Mouse (Mus musculus) c-Kit-positive CD71-positive TER-119-positive erythroid progenitor cells, embryonic 14.5 days (primary cell): ENCODE data around the gene Lama2.
"Not testable (repeated sequence)": the region's sequence is repeated elsewhere in the genome, so short reads cannot be mapped to it uniquely, and the experiment has no call there.

ENCODE experiments used
- DNase-seq: peaks from one replicate; pipeline ENCODE4 v3.0.0-alpha.2; 2013; ENCODE audit warnings: low spot score

The Lama2 gene

GRCm38 (mm10) chr10:27005716-27006115 lies 613.8 kb downstream of the Lama2 start:
- DNase-seq: no peak

- no peak for DNase-seq
These were observed 617.9 kb downstream of the Lama2 start for GRCm38 (mm10) chr10:27001554-27002178.

DNA sequence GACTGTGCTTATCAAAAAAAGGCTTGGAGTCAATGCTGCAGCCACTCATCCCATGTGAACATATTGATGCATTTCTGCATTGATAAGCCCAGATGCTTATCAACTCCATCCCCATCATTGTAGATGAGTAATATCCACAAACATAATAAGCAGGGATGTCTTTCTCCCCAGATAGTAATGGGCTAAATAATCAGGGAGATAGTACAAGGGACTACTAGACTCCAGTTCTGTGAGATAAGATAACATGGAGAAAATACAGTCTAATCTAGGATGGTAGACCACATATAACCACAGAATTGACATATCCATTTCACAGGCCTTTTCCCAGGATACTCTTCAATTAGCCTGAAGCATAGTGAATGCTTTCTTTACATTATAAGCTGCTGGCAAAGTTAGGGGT lies 622.9 kb downstream of the Lama2 start:
- DNase-seq: no peak

DNA sequence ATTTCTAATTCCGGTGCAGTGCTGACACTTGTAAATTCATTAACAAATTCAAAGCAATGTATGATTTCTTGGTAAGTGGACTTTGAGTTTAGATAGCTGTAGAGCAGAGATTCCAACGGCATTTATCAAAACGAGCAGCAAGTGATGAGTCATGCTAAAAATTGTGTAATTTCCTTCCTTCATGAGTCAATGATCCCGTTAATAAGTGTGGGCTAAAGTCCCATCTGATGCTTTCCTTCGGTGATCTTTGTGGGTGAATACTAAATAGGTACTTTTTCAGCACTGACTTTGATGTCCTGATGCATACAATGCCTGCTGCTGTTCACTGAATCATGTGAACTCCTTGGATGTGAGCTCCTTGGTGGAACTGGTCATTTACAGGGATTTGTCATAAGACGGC lies 623.6 kb downstream of the Lama2 start:
- no peak for DNase-seq

- peak; percentile 52 for DNase-seq
These were observed 624.2 kb downstream of the Lama2 start for GRCm38 (mm10) chr10:26995182-26995975.

DNA sequence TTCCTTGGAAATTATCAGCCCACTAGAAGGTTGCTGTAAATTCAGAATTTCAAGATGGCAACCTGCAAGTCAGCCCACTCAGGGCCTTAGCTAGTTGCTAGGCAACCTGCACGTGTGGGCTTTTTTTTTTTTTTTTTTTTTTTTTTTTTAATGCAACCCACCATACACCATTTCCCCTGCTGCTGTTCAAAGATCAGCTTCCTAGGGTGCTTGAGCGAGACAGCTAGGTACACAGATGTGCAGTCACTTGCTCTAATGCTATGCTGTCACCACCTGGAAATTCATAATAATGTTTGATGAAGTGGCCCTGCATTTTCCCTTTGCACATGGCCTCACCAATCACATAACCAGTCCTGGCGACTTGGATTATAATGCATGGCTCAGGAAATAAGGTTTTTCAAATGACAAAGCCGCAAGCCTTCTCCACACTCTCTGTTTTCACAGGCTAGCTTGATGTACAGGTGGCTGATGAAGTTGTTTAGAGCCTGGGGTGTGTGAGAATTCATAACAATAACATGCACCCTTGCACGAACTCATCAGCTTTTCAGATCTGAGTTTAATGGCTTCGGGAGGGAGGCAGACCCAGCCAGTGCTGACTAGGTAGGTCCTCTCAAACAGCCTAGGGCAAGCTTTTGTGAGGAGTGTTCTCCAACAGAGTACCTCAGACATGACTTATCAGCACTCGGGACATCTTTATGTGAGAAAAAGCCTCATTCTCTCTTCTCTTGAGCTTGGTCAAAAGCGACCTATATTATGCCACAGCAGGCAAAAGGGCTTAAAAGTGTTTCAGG lies 625.4 kb downstream of the Lama2 start:
- DNase-seq: no peak

GRCm38 (mm10) chr10:26985451-26985850 lies 634.1 kb downstream of the Lama2 start:
- DNase-seq: no peak

DNA sequence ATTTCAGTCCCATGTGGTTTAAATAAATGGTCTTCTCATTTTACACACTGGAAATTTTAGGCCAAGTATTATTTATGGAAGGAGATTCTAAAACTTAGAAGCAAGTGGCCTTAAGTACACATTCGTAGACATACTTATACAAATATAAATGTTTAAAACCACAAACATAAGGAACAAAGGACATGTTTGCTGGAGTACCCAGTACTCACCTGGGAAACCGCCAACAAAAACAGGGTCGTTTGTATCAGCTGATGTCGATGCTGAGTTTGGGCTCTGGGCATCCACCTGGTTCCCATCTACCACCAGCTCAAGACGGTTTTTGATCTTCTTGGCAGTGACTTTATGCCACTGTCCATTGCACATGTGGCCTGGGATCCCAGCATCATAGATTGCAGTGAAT lies 635.5 kb downstream of the Lama2 start:
- not testable (repeated sequence) for DNase-seq

DNA sequence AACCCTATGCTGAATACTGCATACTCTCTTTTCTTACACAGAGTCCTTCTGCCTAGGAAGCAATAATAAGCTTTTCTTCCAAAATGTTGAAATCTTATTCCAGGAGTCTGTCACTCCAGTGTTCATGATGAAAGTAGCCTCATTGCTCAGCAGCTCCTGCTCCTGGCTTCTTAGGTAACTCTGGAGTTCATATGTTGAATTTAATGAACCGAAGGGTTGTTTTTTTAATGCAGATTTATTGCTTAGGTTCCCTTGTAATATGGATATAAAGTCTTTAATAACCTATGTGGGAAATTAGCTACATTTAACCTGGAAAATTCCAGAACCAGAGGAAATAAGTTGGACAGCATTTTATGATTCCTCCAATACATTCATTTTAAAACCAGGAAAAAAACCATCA lies 636.0 kb downstream of the Lama2 start:
- DNase-seq: no peak

DNA sequence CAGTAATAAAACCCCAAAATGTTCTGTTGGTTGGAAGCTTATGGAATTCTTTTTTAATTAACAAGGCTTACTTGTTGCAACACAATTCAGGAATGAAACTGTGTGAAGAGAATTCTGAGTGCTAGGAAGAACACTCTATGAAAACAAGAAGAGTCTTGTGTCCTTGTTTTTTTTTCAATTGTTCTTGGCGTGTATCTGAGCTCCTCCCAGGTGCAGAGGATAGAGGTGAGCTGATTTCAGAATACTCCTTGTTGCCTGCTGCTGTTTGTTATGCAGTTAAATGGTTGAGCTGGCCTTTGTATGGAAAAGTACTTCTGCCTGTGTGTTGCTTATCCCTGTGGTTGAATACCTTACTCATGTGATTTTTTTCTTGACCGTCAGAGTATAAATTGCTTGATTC lies 636.9 kb downstream of the Lama2 start:
- DNase-seq: no peak

DNA sequence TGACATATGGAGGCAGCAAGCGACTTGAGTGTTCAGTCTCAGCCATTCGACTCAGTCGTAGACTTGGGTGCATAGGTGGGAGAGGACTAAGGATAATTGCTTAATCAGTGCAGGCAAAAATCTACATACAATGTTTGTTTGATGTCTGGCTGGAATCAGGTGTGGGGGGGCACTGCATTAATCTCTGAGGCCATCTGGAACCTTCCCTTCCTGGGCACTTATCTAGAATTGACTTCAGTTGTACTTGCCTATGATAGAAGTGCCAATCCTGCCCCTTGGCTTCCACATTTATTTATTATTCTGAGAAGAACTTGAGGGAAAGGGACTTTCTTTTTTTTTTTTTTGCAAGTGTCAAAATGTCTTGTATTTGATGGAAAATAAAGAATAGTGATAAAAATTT lies 644.2 kb downstream of the Lama2 start:
- DNase-seq: peak; percentile 45

GRCm38 (mm10) chr10:26974224-26974623 lies 645.3 kb downstream of the Lama2 start:
- peak; percentile 50 for DNase-seq

GRCm38 (mm10) chr10:26973575-26973974 lies 646.0 kb downstream of the Lama2 start:
- DNase-seq: no peak

DNA sequence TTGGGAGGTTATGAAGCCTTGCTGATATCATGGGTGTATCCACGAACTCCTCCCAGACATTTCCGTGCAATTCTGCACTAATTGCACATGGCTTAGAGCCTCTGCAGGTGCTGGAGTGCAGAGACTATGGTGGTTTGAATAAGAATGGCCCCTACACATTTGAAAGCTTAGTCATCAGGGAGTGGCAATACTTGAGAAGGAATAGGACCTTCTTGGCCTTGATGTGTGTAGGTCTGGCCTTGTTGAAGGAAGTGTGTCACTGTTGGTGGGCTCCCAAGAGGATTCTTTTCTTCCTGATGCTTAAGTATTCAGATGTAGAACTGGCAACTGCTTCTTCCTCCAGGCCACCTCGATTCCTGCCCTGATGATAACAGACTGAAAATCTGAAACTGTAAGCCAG lies 661.0 kb downstream of the Lama2 start:
- DNase-seq: no peak

- DNase-seq: peak; percentile 65
These were observed 669.1 kb downstream of the Lama2 start for GRCm38 (mm10) chr10:26950448-26950847.

GRCm38 (mm10) chr10:26949667-26950066 lies 669.9 kb downstream of the Lama2 start:
- peak; percentile 48 for DNase-seq

DNA sequence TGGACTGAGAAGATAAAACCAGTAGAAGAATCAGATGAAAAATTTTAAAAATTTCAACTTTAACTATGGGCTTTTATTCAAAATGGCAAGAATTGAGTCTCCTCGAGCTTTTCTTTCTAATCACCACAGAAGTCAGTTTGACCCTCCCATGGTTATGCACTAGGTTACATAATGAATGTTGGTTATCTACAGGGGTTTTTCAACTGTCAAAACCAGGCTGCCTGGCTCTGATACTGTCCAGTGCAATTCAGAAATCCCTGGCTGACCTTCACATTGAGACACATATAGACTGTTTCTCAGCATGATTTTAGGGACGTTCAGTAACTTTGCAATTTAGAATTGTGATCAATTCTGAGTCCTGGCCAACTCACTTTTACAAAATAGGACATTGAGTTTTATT lies 671.2 kb downstream of the Lama2 start:
- no peak for DNase-seq

- DNase-seq: no peak
These were observed 680.0 kb downstream of the Lama2 start for GRCm38 (mm10) chr10:26939549-26939948.

DNA sequence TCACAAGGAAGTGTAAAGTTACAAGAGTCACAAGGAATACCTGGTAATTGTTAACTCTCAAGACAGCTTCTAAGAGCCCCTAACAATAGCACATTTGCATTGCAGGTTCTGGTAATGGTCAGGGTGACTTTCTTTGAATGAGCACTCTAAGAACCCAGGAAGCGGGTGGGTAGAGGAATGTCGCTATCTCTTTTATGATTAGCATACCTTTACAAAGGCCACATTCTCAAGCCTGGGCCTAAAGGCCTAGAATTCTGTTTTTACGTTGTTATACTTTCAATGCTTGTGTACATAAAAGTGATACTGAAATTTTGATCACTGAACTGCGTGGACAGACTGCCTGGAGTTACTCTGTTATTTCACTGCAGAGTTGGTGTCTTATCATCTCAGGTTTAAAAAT lies 681.1 kb downstream of the Lama2 start:
- DNase-seq: not testable (repeated sequence)

GRCm38 (mm10) chr10:26936056-26936455 lies 683.5 kb downstream of the Lama2 start:
- DNase-seq: not testable (repeated sequence)
